Mouse (Mus musculus) bone marrow macrophage, adult 2 months (primary cell): ENCODE results near the gene Capns1.

Source experiments
- CTCF ChIP-seq: IDR thresholded peaks from 2 replicates; pipeline ENCODE4 v1.5.1; 2012; ENCODE audit warnings: low read depth, mild to moderate bottlenecking, low read length, moderate library complexity
- POLR2A ChIP-seq: IDR thresholded peaks from 2 replicates; pipeline ENCODE4 v1.6.1; 2012; ENCODE audit warnings: mild to moderate bottlenecking, low read depth, low read length, borderline replicate concordance

DNA sequence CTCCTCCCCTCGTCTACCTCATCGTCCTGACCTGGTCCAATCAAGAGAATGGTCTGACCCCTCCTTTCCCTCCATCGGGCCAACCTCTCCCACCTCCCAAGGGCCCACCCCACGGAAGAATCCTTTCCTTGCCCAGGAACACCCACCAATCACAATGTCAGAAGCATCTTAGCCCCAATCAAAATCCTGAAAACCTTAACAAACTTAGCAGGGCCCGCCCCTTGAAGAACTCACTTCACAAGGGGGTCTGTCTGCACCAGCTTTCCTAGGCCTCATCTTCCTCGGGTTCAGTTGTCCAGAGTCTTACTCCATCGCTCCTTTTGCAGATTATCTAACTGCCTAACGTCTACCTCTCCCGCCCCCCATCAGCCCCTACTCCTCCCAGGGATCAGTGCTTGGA is 5.6 kb downstream of the Capns1 start:
- TF ChIP-seq CTCF (no peak), POLR2A (no peak)
